Mouse (Mus musculus) ES-Bruce4 (cell line): ENCODE data around the gene 9130023H24Rik. TPM values are rescaled to one million over a fixed set of nuclear protein-coding genes. Genes with fewer than 3 reads are reported as not detected.

Experiments used
- H3K27ac ChIP-seq: 2 replicates; pipeline ENCODE4 v1.5.1; 2012; ENCODE audit warnings: low read length, inconsistent platforms; ENCODE audit not compliant: insufficient read depth
- H3K27me3 ChIP-seq: 2 replicates; pipeline ENCODE4 v1.6.1; 2012; ENCODE audit warnings: mild to moderate bottlenecking, low read length, inconsistent platforms; ENCODE audit not compliant: control insufficient read depth, poor library complexity, insufficient read depth, severe bottlenecking
- H3K36me3 ChIP-seq: 2 replicates; pipeline ENCODE4 v1.6.1; 2012; ENCODE audit warnings: inconsistent platforms, mild to moderate bottlenecking, low read length, moderate library complexity; ENCODE audit not compliant: control insufficient read depth, poor library complexity, insufficient read depth, severe bottlenecking
- H3K4me1 ChIP-seq: one replicate; pipeline ENCODE4 v1.8.1; 2011; ENCODE audit warnings: low read length; ENCODE audit not compliant: control insufficient read depth, insufficient read depth
- H3K4me3 ChIP-seq: 2 replicates; pipeline ENCODE4 v1.5.1; 2011; ENCODE audit warnings: low read depth, mild to moderate bottlenecking, low read length
- H3K9ac ChIP-seq: 2 replicates; pipeline ENCODE4 v1.6.1; 2012; ENCODE audit warnings: low read depth, mild to moderate bottlenecking, inconsistent platforms; ENCODE audit not compliant: poor library complexity, severe bottlenecking
- H3K9me3 ChIP-seq: replicated peaks from 2 replicates; pipeline ENCODE4 v1.6.1; 2012; ENCODE audit warnings: mild to moderate bottlenecking, low read length, inconsistent platforms; ENCODE audit not compliant: control insufficient read depth, poor library complexity, insufficient read depth, severe bottlenecking
- CTCF ChIP-seq: IDR thresholded peaks from one replicate; pipeline ENCODE4 v1.8.1; 2011; ENCODE audit warnings: low read depth, low read length
- EP300 ChIP-seq: IDR thresholded peaks from 2 replicates; pipeline ENCODE4 v1.6.1; 2011; ENCODE audit warnings: low read depth, low read length; ENCODE audit not compliant: insufficient read depth
- POLR2A ChIP-seq: IDR thresholded peaks from one replicate; pipeline ENCODE4 v1.8.1; 2011; ENCODE audit warnings: low read length; ENCODE audit not compliant: insufficient read depth
- polyA plus RNA-seq: library from polyadenylated mRNA; stranded (reverse); fragments of >200 nt; gene quantifications from 2 replicates; pipeline ENCODE4 v1.2.4, GENCODE M21; 2011; ENCODE audit warnings: low read depth; ENCODE audit not compliant: missing spikeins, insufficient read depth, insufficient read length

Gene 9130023H24Rik
- 1.3 and 1.5 TPM in 2 replicates for polyA plus RNA-seq

GRCm38 (mm10) chr7:128237927-128238778 is at the start of gene 9130023H24Rik:
TSS of gene 9130023H24Rik (minus strand) at chr7:128238031.
- H3K4me1 ChIP-seq, result peaks cover 5% of the 10 kb centered on the region
- no peaks in the 10 kb centered on the region for H3K9me3 ChIP-seq
- TF ChIP-seq EP300 (0 out of 2 replicates have a peak, but pooled peaks have one; percentile 17), CTCF (no peak), POLR2A (peak; percentile 63)
- H3K4me3 ChIP-seq, result peak within 1 kb of the TSS; percentile 83
- no peaks in the 10 kb centered on the region for H3K36me3 ChIP-seq
- H3K27ac ChIP-seq, result peak within 1 kb of the TSS; percentile 78
- no peaks in the 10 kb centered on the region for H3K27me3 ChIP-seq
- H3K9ac ChIP-seq, result peak within 1 kb of the TSS; percentile 83

- no peak overlapping the region for H3K9ac ChIP-seq
- H3K27ac ChIP-seq, result no peak overlapping the region
- H3K36me3 ChIP-seq, result no peaks in the 10 kb centered on the region
- H3K4me1 ChIP-seq, result no peaks in the 10 kb centered on the region
- TF ChIP-seq CTCF (no peak), EP300 (no peak), POLR2A (no peak)
- no peaks in the 10 kb centered on the region for H3K9me3 ChIP-seq
- no peaks in the 10 kb centered on the region for H3K27me3 ChIP-seq
- H3K4me3 ChIP-seq, result no peak overlapping the region
These were observed 47.2 kb upstream of the 9130023H24Rik start for GRCm38 (mm10) chr7:128285060-128285459.

- TF ChIP-seq POLR2A (no peak), EP300 (no peak), CTCF (no peak)
These were observed 46.2 kb upstream of the 9130023H24Rik start for GRCm38 (mm10) chr7:128284047-128284446.

GRCm38 (mm10) chr7:128282532-128283244 is 44.9 kb upstream of the 9130023H24Rik start:
- no peaks in the 10 kb centered on the region for H3K4me1 ChIP-seq
- no peaks in the 10 kb centered on the region for H3K9me3 ChIP-seq
- H3K27me3 ChIP-seq, result no peaks in the 10 kb centered on the region
- H3K9ac ChIP-seq, result no peak overlapping the region
- H3K27ac ChIP-seq, result no peak overlapping the region
- H3K4me3 ChIP-seq, result no peak overlapping the region
- H3K36me3 ChIP-seq, result no peaks in the 10 kb centered on the region
- TF ChIP-seq POLR2A, result no peak
- no peak for TF ChIP-seq EP300
- TF ChIP-seq CTCF, result no peak

More at GRCm38 (mm10) chr7:128284047-128284446, 46.2 kb upstream of the 9130023H24Rik start:
- H3K4me3 ChIP-seq, result no peak overlapping the region
- H3K27me3 ChIP-seq, result no peaks in the 10 kb centered on the region
- H3K27ac ChIP-seq, result no peak overlapping the region
- H3K9ac ChIP-seq, result no peak overlapping the region
- no peaks in the 10 kb centered on the region for H3K36me3 ChIP-seq
- no peaks in the 10 kb centered on the region for H3K9me3 ChIP-seq
- no peaks in the 10 kb centered on the region for H3K4me1 ChIP-seq

- Histone ChIP-seq H3K9ac (no peak overlapping the region), H3K27me3 (no peaks in the 10 kb centered on the region), H3K9me3 (no peaks in the 10 kb centered on the region), H3K36me3 (no peaks in the 10 kb centered on the region), H3K4me3 (no peak overlapping the region), H3K27ac (no peak overlapping the region), H3K4me1 (no peaks in the 10 kb centered on the region)
- TF ChIP-seq EP300 (no peak), POLR2A (no peak), CTCF (no peak)
These were observed 43.9 kb upstream of the 9130023H24Rik start for GRCm38 (mm10) chr7:128281765-128282164.

- Histone ChIP-seq H3K27ac (no peak overlapping the region), H3K4me1 (no peaks in the 10 kb centered on the region), H3K27me3 (no peaks in the 10 kb centered on the region), H3K36me3 (peaks cover 3% of the 10 kb centered on the region; the same call in 1 of the 2 replicates), H3K9me3 (no peaks in the 10 kb centered on the region), H3K4me3 (no peak overlapping the region), H3K9ac (no peak overlapping the region)
- TF ChIP-seq EP300 (no peak), CTCF (no peak), POLR2A (no peak)
These were observed 41.9 kb upstream of the 9130023H24Rik start for GRCm38 (mm10) chr7:128279750-128280149.
